ENCODE assay signal across 22 mouse cellular contexts in the genomic region with DNA sequence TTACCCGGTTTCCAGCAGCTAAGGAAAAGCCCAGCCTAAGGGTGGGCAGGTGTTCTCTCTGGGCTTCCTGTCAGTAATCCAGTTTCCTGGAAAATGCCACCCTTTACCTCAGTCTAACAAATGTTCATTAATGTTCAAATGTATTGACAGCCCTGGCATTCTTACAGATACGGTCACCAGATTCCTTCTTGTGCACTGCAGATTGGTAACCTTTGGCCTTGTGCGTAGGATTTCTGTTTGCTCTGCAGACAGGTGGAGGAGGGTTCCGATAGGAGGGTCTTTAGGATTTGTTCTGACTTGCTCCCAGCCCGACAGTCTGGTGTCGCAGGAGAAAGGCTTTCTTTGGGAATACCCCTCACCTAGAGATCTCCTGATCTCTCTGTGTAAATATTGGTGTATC. TPM values are rescaled to one million over a fixed set of nuclear protein-coding genes. Genes with fewer than 3 reads are reported as not detected.
DNase-seq lines count a peak whose midpoint lies in the region; ATAC-seq and TF ChIP-seq lines count a peak whose summit lies in the region.
"Had no signal": no experiment of that assay in that cellular context is flagged by ENCODE, and none has a peak within 500 bp of the region (broad histone marks: within the 10 kb centered on the region; RNA-seq: fewer than 3 reads in every experiment).

No protein-coding gene starts in this region.

- H3K27me3 ChIP-seq in liver, embryonic 16.5 days (ENCODE audit: control insufficient read depth, insufficient read depth, low read depth, low read length): no peaks in the 10 kb centered on the region
- H3K27me3 ChIP-seq in liver, embryonic 11.5 days (replicated peaks; ENCODE audit: control insufficient read depth, insufficient read depth, low read length): no peaks in the 10 kb centered on the region; the same call in 1 of the 2 replicates
- no peaks in the 10 kb centered on the region for H3K27me3 ChIP-seq in intestine, embryonic 15.5 days (replicated peaks)
- no peaks in the 10 kb centered on the region for H3K27me3 ChIP-seq in liver, postnatal 0 days (ENCODE audit: insufficient read depth, low read length)
- H3K27me3 ChIP-seq: embryonic facial prominence, embryonic 13.5 days had no signal

- H3K9ac ChIP-seq in liver, embryonic 16.5 days (ENCODE audit: low read depth, low read length): no peak overlapping the region
- no peak overlapping the region for H3K9ac ChIP-seq in liver, embryonic 11.5 days (ENCODE audit: low read depth, low read length)
- no peak overlapping the region for H3K9ac ChIP-seq in intestine, embryonic 15.5 days
- H3K9ac ChIP-seq in liver, postnatal 0 days (replicated peaks): no peak overlapping the region
- H3K9ac ChIP-seq: embryonic facial prominence, embryonic 13.5 days; heart, embryonic 13.5 days; hindbrain, embryonic 14.5 days had no signal

- no peak overlapping the region for H3K4me3 ChIP-seq in liver, embryonic 16.5 days (ENCODE audit: low read depth, low read length)
- no peak overlapping the region for H3K4me3 ChIP-seq in liver, embryonic 11.5 days (ENCODE audit: low read depth, low read length)
- no peak overlapping the region for H3K4me3 ChIP-seq in intestine, embryonic 15.5 days (replicated peaks)
- no peak overlapping the region for H3K4me3 ChIP-seq in liver, postnatal 0 days (ENCODE audit: low read depth, low read length)
- H3K4me3 ChIP-seq: embryonic facial prominence, embryonic 13.5 days; gastrocnemius, adult 2 months; heart, embryonic 13.5 days; hindbrain, embryonic 10.5 days had no signal

- H3K9me3 ChIP-seq in liver, embryonic 16.5 days (replicated peaks; ENCODE audit: control insufficient read depth, low read length): no peaks in the 10 kb centered on the region
- no peaks in the 10 kb centered on the region for H3K9me3 ChIP-seq in liver, embryonic 11.5 days (ENCODE audit: control insufficient read depth, low read length)
- no peaks in the 10 kb centered on the region for H3K9me3 ChIP-seq in intestine, embryonic 15.5 days
- no peaks in the 10 kb centered on the region for H3K9me3 ChIP-seq in liver, postnatal 0 days (ENCODE audit: low read length)
- H3K9me3 ChIP-seq: embryonic facial prominence, embryonic 13.5 days; heart, embryonic 13.5 days; hindbrain, embryonic 10.5 days had no signal

- TF ChIP-seq CTCF in liver, postnatal 0 days (IDR thresholded peaks at IDR 0.05; ENCODE audit: low read depth): no peak

- peak; percentile 53 for ATAC-seq in liver, embryonic 16.5 days (ENCODE audit: low read depth)
- ATAC-seq in liver, embryonic 11.5 days (replicated peaks; ENCODE audit: low FRiP score): no peak; the same call in 1 of the 2 replicates
- peak; percentile 67 for ATAC-seq in intestine, embryonic 15.5 days
- peak; percentile 37; the same call in 1 of the 2 replicates for ATAC-seq in liver, postnatal 0 days
- ATAC-seq: forebrain, embryonic 14.5 days had no signal

- H3K4me2 ChIP-seq in liver, embryonic 16.5 days (ENCODE audit: low read depth, low read length): no peak overlapping the region
- no peak overlapping the region for H3K4me2 ChIP-seq in liver, embryonic 11.5 days
- peak overlapping the region; percentile 42; the same call in 1 of the 2 replicates for H3K4me2 ChIP-seq in intestine, embryonic 15.5 days (replicated peaks)
- H3K4me2 ChIP-seq in liver, postnatal 0 days (ENCODE audit: low read depth, low read length): peak overlapping the region; percentile 15; the same call in 1 of the 2 replicates
- H3K4me2 ChIP-seq: embryonic facial prominence, embryonic 13.5 days; heart, embryonic 13.5 days; hindbrain, embryonic 14.5 days had no signal

- DNase-seq in heart, adult 11 months: peak; percentile 74
- no peak for DNase-seq in heart, postnatal 25 days (ENCODE audit: low spot score)
- no peak for DNase-seq in liver, embryonic 11.5 days (ENCODE audit: low spot score)
- DNase-seq in liver, postnatal 0 days: no peak
- DNase-seq in adrenal gland, postnatal 36 days: no peak
- DNase-seq in testis, postnatal 10 days (ENCODE audit: low spot score): no peak
- DNase-seq: adrenal gland, postnatal 10 days; cerebellum, adult 18-20 months; cerebellum, adult 9-11 months; cerebellum, postnatal 36 days; gastrocnemius, adult 2 months; gastrocnemius, postnatal 25 days; heart, postnatal 10 days had no signal

- H3K36me3 ChIP-seq in liver, embryonic 16.5 days (ENCODE audit: control insufficient read depth, insufficient read depth): no peaks in the 10 kb centered on the region
- H3K36me3 ChIP-seq in liver, embryonic 11.5 days (ENCODE audit: control insufficient read depth, insufficient read depth, low read length): no peaks in the 10 kb centered on the region
- H3K36me3 ChIP-seq in intestine, embryonic 15.5 days: no peaks in the 10 kb centered on the region
- no peaks in the 10 kb centered on the region for H3K36me3 ChIP-seq in liver, postnatal 0 days (replicated peaks; ENCODE audit: insufficient read depth, low read length)
- H3K36me3 ChIP-seq: embryonic facial prominence, embryonic 13.5 days; heart, embryonic 13.5 days; hindbrain, embryonic 10.5 days had no signal

- no peak for TF ChIP-seq EP300 in liver, postnatal 0 days (IDR thresholded peaks at IDR 0.05; ENCODE audit: low read depth)

- peaks cover 11% of the 10 kb centered on the region for H3K4me1 ChIP-seq in liver, embryonic 16.5 days (ENCODE audit: control insufficient read depth, low read depth, low read length)
- H3K4me1 ChIP-seq in liver, embryonic 11.5 days (replicated peaks; ENCODE audit: control insufficient read depth, insufficient read depth, low read length): 0 out of 2 replicates have a peak, but pooled peaks cover 4% of the 10 kb centered on the region
- H3K4me1 ChIP-seq in intestine, embryonic 15.5 days (replicated peaks): peaks cover 16% of the 10 kb centered on the region; the same call in 1 of the 2 replicates
- peaks cover 24% of the 10 kb centered on the region for H3K4me1 ChIP-seq in liver, postnatal 0 days (ENCODE audit: insufficient read depth)

- intact Hi-C loops in heart, postnatal 25 days (cut with DNase I): no loop called here

- WGBS in liver, embryonic 16.5 days (ENCODE audit: insufficient replicate concordance): 58% methylated on average over 6 of the region's 6 CpGs
- WGBS in liver, embryonic 11.5 days: 62% methylated on average over 6 of the region's 6 CpGs
- WGBS in intestine, embryonic 15.5 days: 37% methylated on average over 6 of the region's 6 CpGs
- WGBS in liver, postnatal 0 days (ENCODE audit: insufficient replicate concordance): 56% methylated on average over 6 of the region's 6 CpGs

- H3K27ac ChIP-seq in liver, embryonic 16.5 days (ENCODE audit: low read length): peak overlapping the region; percentile 27; the same call in 1 of the 2 replicates
- H3K27ac ChIP-seq in liver, embryonic 11.5 days (ENCODE audit: low read depth, low read length): no peak overlapping the region
- H3K27ac ChIP-seq in intestine, embryonic 15.5 days: no peak overlapping the region
- peak overlapping the region; percentile 64 for H3K27ac ChIP-seq in liver, postnatal 0 days (ENCODE audit: low read depth)
- H3K27ac ChIP-seq: embryonic facial prominence, embryonic 13.5 days; heart, embryonic 13.5 days; hindbrain, embryonic 10.5 days; hindbrain, embryonic 14.5 days had no signal

RNA-seq across cellular contexts. Expression of a gene that starts 17.9 kb away (rescaled TPM):
- not detected for total RNA-seq in heart, postnatal 25 days (2021)
- polyA plus RNA-seq in liver, embryonic 16.5 days (2015; fragmentation: Nextera tagmentation; extraction: Ambion mirVana): 3.5 and 3.8 TPM in 2 replicates
- 6.0 and 6.5 TPM in 2 replicates for polyA plus RNA-seq in liver, embryonic 11.5 days (2014; fragmentation: Nextera tagmentation; extraction: Ambion mirVana)
- polyA plus RNA-seq in intestine, embryonic 15.5 days (2015; fragmentation: Nextera tagmentation; extraction: Ambion mirVana): 1.9 and 2.4 TPM in 2 replicates
- polyA plus RNA-seq in liver, postnatal 0 days (2015; fragmentation: Nextera tagmentation; extraction: Ambion mirVana): 7.5 and 8.0 TPM in 2 replicates
- total RNA-seq in adrenal gland, postnatal 36 days (2021): 1 to 10 TPM in 1 of 2 experiments, under 1 TPM in 1; 0.43 to 1.2 TPM
- total RNA-seq: gastrocnemius, adult 2 months; gastrocnemius, postnatal 25 days; MEL had no signal

RNA-seq across cellular contexts. Expression of a gene that starts 34.9 kb away (rescaled TPM):
- total RNA-seq in heart, postnatal 25 days (2021): 100 to 1,000 TPM; 689 to 788 TPM
- 0.74 and 0.93 TPM in 2 replicates for polyA plus RNA-seq in liver, embryonic 16.5 days (2015; fragmentation: Nextera tagmentation; extraction: Ambion mirVana)
- 1.1 and 1.8 TPM in 2 replicates for polyA plus RNA-seq in liver, embryonic 11.5 days (2014; fragmentation: Nextera tagmentation; extraction: Ambion mirVana)
- polyA plus RNA-seq in intestine, embryonic 15.5 days (2015; fragmentation: Nextera tagmentation; extraction: Ambion mirVana): 3.7 and 4.0 TPM in 2 replicates
- 2.3 and 4.0 TPM in 2 replicates for polyA plus RNA-seq in liver, postnatal 0 days (2015; fragmentation: Nextera tagmentation; extraction: Ambion mirVana)
- 10 to 100 TPM; 56.8 to 62.4 TPM for total RNA-seq in adrenal gland, postnatal 36 days (2021)
- total RNA-seq: MEL had no signal

RNA-seq across cellular contexts. Expression of a gene that starts 38.7 kb away (rescaled TPM):
- 1 to 10 TPM; 1.7 to 2.6 TPM for total RNA-seq in heart, postnatal 25 days (2021)
- polyA plus RNA-seq in liver, embryonic 16.5 days (2015; fragmentation: Nextera tagmentation; extraction: Ambion mirVana): 0.20 TPM in 1 of 2 replicates, not detected in the other
- polyA plus RNA-seq in liver, embryonic 11.5 days (2014; fragmentation: Nextera tagmentation; extraction: Ambion mirVana): not detected in 2 replicates
- 0.20 TPM in 1 of 2 replicates, not detected in the other for polyA plus RNA-seq in intestine, embryonic 15.5 days (2015; fragmentation: Nextera tagmentation; extraction: Ambion mirVana)
- 0.20 and 0.35 TPM in 2 replicates for polyA plus RNA-seq in liver, postnatal 0 days (2015; fragmentation: Nextera tagmentation; extraction: Ambion mirVana)
- total RNA-seq in adrenal gland, postnatal 36 days (2021): 1 to 10 TPM; 1.1 to 2.5 TPM
- total RNA-seq: MEL had no signal
- polyA plus RNA-seq: C2C12; embryonic facial prominence, embryonic 13.5 days; forebrain, embryonic 14.5 days; heart, embryonic 13.5 days; hindbrain, embryonic 10.5 days; hindbrain, embryonic 14.5 days had no signal

RNA-seq across cellular contexts. Expression of a gene that starts 56.3 kb away (rescaled TPM):
- total RNA-seq in heart, postnatal 25 days (2021): 10 to 100 TPM; 11.2 to 12.3 TPM
- polyA plus RNA-seq in liver, embryonic 16.5 days (2015; fragmentation: Nextera tagmentation; extraction: Ambion mirVana): 14.5 and 15.0 TPM in 2 replicates
- polyA plus RNA-seq in liver, embryonic 11.5 days (2014; fragmentation: Nextera tagmentation; extraction: Ambion mirVana): 48.7 and 52.9 TPM in 2 replicates
- polyA plus RNA-seq in intestine, embryonic 15.5 days (2015; fragmentation: Nextera tagmentation; extraction: Ambion mirVana): 37.3 and 40.1 TPM in 2 replicates
- 13.1 and 13.4 TPM in 2 replicates for polyA plus RNA-seq in liver, postnatal 0 days (2015; fragmentation: Nextera tagmentation; extraction: Ambion mirVana)
- total RNA-seq in adrenal gland, postnatal 36 days (2021): 10 to 100 TPM; 30.6 to 33.8 TPM

Comparison
In these comparisons a context has a peak if more than half of its experiments do, and no peak if none do; other contexts are left out.
1. H3K27ac ChIP-seq: peak in liver, embryonic 16.5 days (single experiment) and liver, postnatal 0 days (single experiment); none in liver, embryonic 11.5 days (single experiment) and intestine, embryonic 15.5 days (single experiment).
2. H3K4me2 ChIP-seq: peak in intestine, embryonic 15.5 days (single experiment) and liver, postnatal 0 days (single experiment); none in liver, embryonic 16.5 days (single experiment) and liver, embryonic 11.5 days (single experiment).